Mouse (Mus musculus): Measurements from ENCODE around the gene Ccer2. TPM values are rescaled to one million over a fixed set of nuclear protein-coding genes. Genes with fewer than 3 reads are reported as not detected.

Gene Ccer2
- not detected in 2 replicates for polyA plus RNA-seq (2012)

DNA sequence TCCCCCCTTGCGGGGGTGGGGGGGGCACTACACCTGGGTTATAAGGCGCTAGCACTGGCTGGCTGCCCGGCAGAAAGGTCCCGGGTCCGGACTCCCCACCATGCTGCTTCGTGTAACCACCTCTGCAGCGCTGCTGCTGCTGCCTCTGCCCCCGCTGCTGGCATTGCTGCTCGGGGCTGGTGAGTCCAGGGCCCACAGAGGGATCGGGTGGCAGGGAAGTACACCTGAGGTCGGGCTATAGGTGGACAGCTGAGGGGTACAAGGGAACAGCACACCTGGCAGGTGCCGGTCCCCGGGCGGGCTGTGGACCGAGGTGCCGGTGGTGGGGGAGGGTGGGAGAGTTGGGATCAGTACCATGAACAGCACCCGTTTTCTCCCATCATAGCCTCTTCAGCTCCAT, at the start of gene Ccer2:
Gene Ccer2, plus strand, starts transcription at position 96 of the 400 bp plus-strand sequence.
- TF ChIP-seq TAL1 (IDR thresholded peaks at IDR 0.05; ENCODE audit: low read length) (no peak), GATA1 (IDR thresholded peaks at IDR 0.05; ENCODE audit: low read length) (no peak)
- Histone ChIP-seq H3K4me3 (replicated peaks) (no peak within 1 kb of the TSS), H3K36me3 (ENCODE audit: control insufficient read depth) (peaks cover 48% of the 10 kb centered on the region), H3K4me1 (ENCODE audit: control insufficient read depth) (no peaks in the 10 kb centered on the region), H3K9me3 (ENCODE audit: control insufficient read depth, low read length) (no peaks in the 10 kb centered on the region), H3K27me3 (ENCODE audit: control insufficient read depth) (peaks cover 23% of the 10 kb centered on the region)

DNA sequence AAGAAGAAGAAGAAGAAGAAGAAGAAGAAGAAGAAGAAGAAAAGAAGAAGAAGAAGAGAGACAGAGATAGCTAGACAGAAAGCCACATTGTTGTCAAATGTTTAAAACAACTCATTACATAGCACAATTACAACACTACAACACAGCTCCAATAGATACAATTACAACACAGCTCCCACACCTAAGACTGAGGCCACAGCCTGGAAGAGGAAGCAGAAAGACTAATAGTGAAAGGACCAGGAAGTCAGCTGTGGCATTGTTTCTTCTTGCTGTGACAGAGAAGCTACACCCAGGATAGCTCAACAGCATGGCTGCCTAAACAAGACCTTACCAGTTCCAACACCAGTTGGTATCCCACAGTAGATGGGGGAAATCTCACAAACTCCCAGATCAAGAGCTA, 46.5 kb upstream of the Ccer2 start:
- H3K36me3 ChIP-seq (ENCODE audit: control insufficient read depth): no peaks in the 10 kb centered on the region
- H3K4me1 ChIP-seq (ENCODE audit: control insufficient read depth): no peaks in the 10 kb centered on the region
- H3K27me3 ChIP-seq (ENCODE audit: control insufficient read depth): no peaks in the 10 kb centered on the region
- TF ChIP-seq TAL1 (IDR thresholded peaks at IDR 0.05; ENCODE audit: low read length) (no peak), GATA1 (IDR thresholded peaks at IDR 0.05; ENCODE audit: low read length) (no peak)
- no peak overlapping the region for H3K4me3 ChIP-seq (replicated peaks)
- peaks cover 3% of the 10 kb centered on the region for H3K9me3 ChIP-seq (ENCODE audit: control insufficient read depth, low read length)

DNA sequence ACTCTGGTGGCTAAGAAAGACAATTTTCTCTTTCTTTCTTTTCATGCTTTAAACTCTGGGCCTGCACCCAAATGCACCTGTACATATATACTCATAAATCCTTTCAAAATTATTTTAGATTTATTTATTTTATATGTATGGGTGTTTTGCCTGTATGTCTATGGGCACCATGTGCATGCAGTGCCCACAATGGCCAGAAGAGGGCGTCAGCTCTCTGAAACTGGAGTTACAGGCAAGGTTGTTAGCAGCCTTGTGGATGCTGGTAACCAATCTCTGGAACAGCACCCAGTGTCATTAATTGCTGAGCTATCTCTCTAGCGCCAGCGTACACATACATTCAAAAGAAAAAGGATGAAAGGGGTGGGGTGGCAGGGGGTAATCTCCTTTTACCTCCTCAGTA, 45.0 kb upstream of the Ccer2 start:
- H3K27me3 ChIP-seq (ENCODE audit: control insufficient read depth): peaks cover 2% of the 10 kb centered on the region
- no peaks in the 10 kb centered on the region for H3K4me1 ChIP-seq (ENCODE audit: control insufficient read depth)
- peaks cover 3% of the 10 kb centered on the region for H3K9me3 ChIP-seq (ENCODE audit: control insufficient read depth, low read length)
- no peak for TF ChIP-seq GATA1 (IDR thresholded peaks at IDR 0.05; ENCODE audit: low read length)
- TF ChIP-seq TAL1 (IDR thresholded peaks at IDR 0.05; ENCODE audit: low read length): no peak
- no peak overlapping the region for H3K4me3 ChIP-seq (replicated peaks)
- H3K36me3 ChIP-seq (ENCODE audit: control insufficient read depth): no peaks in the 10 kb centered on the region

DNA sequence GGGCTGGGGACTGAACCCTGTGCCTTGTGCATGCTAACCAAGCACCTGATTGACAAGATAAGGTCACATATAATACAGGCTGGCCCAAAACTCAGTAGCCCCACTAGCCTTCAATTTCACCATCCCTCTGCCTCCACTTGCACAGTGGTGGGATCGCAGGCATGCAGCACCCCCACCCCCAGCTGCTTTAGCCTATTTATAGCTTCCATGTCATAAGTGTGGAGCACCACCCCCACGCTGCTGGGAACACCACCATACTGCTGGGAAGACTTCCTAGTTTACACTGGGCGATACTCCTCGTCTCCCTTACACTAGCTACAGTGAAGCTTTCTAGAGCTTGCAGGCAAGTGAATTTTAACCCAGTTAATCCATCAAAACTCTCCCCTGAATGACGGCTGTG, 41.3 kb upstream of the Ccer2 start:
- peaks cover 3% of the 10 kb centered on the region; the same call in 1 of the 2 replicates for H3K4me1 ChIP-seq (ENCODE audit: control insufficient read depth)
- no peaks in the 10 kb centered on the region for H3K9me3 ChIP-seq (ENCODE audit: control insufficient read depth, low read length)
- TF ChIP-seq TAL1 (IDR thresholded peaks at IDR 0.05; ENCODE audit: low read length) (no peak), GATA1 (IDR thresholded peaks at IDR 0.05; ENCODE audit: low read length) (no peak)
- no peak overlapping the region for H3K4me3 ChIP-seq (replicated peaks)
- H3K27me3 ChIP-seq (ENCODE audit: control insufficient read depth): peaks cover 17% of the 10 kb centered on the region
- H3K36me3 ChIP-seq (ENCODE audit: control insufficient read depth): no peaks in the 10 kb centered on the region

DNA sequence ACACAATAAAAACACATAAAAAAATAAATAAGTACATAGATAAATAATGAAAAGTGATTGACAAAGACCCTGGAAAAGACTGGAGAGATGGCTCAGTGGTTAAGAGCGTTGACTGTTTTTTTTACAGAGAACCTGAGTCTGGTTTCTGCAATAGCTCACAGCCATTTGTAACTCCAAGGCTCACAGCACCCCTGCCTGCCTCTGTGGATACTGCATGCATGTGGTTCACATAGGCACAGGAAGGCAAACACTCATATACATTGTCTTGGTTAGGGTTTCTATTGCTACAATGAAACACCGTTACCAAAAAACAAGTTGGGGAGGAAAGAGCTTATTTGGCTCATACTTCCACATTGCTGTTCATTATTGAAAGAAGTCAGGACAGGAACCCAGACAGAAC, 40.4 kb upstream of the Ccer2 start:
- no peaks in the 10 kb centered on the region for H3K36me3 ChIP-seq (ENCODE audit: control insufficient read depth)
- peaks cover 17% of the 10 kb centered on the region for H3K27me3 ChIP-seq (ENCODE audit: control insufficient read depth)
- H3K4me1 ChIP-seq (ENCODE audit: control insufficient read depth): peaks cover 3% of the 10 kb centered on the region; the same call in 1 of the 2 replicates
- TF ChIP-seq GATA1 (IDR thresholded peaks at IDR 0.05; ENCODE audit: low read length) (no peak), TAL1 (IDR thresholded peaks at IDR 0.05; ENCODE audit: low read length) (no peak)
- H3K4me3 ChIP-seq (replicated peaks): no peak overlapping the region
- no peaks in the 10 kb centered on the region for H3K9me3 ChIP-seq (ENCODE audit: control insufficient read depth, low read length)

DNA sequence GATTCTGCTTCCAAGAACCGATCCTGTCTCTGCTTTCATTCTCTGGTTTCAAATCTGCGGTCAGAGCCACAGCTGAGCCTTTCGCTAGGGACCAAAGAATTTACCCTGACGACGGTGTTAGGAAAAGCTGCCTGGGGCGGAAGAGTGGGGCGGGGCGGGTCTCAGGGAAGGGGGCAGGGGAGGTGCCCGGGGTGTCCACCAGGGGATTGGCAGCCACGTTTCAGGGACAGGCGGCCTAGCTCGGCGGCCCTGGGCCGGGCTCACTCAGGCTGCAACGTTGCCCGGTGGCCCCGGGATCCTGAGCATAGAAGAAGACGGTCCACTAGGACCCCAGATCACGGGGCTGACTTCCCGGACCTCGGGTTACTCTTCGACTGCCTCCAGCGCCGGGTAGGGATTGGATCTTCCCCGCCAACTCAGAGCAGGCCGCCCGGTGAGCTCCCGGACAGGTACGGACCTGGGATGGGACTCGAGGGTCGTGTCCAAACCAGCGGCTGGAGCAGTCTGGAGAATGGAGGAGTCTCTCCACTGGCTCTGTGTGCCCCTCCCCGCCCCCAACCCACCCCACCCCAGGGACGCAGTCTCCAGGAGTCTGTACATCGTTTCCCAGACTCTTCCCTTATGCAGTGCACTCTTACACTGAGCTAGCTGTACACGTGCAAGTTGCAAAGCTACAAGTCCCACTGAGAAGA, 39.2 kb upstream of the Ccer2 start, which contains the start of gene Fbxo17:
Gene Fbxo17, plus strand, starts transcription at position 215 of the 692 bp plus-strand sequence.
- peaks cover 3% of the 10 kb centered on the region; the same call in 1 of the 2 replicates for H3K4me1 ChIP-seq (ENCODE audit: control insufficient read depth)
- H3K4me3 ChIP-seq (replicated peaks): peak within 1 kb of the TSS; percentile 22
- no peaks in the 10 kb centered on the region for H3K36me3 ChIP-seq (ENCODE audit: control insufficient read depth)
- TF ChIP-seq GATA1 (IDR thresholded peaks at IDR 0.05; ENCODE audit: low read length) (no peak), TAL1 (IDR thresholded peaks at IDR 0.05; ENCODE audit: low read length) (no peak)
- no peaks in the 10 kb centered on the region for H3K9me3 ChIP-seq (ENCODE audit: control insufficient read depth, low read length)
- peaks cover 17% of the 10 kb centered on the region for H3K27me3 ChIP-seq (ENCODE audit: control insufficient read depth)

DNA sequence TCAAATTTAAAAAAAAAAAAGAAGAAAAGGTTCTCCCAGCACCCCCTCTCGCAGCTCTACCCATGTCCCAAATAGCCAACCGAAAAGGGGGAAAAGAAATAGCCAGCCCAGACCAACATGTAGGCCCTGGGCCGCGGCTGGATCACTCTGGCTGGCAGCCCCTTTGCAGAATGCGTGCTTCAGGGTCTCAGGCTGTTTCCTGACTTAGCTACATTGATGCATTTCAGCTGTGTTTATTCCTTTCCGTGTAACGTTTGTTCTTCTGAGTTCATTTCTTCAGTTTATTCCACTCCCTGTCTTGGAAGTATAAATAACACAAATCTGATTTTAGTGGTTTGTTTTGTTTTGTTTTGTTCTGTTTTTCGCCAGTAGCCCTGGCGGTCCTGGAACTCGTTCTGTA, 38.2 kb upstream of the Ccer2 start:
- H3K9me3 ChIP-seq (ENCODE audit: control insufficient read depth, low read length): no peaks in the 10 kb centered on the region
- H3K36me3 ChIP-seq (ENCODE audit: control insufficient read depth): no peaks in the 10 kb centered on the region
- TF ChIP-seq TAL1 (IDR thresholded peaks at IDR 0.05; ENCODE audit: low read length) (no peak), GATA1 (IDR thresholded peaks at IDR 0.05; ENCODE audit: low read length) (no peak)
- peaks cover 17% of the 10 kb centered on the region for H3K27me3 ChIP-seq (ENCODE audit: control insufficient read depth)
- peaks cover 3% of the 10 kb centered on the region; the same call in 1 of the 2 replicates for H3K4me1 ChIP-seq (ENCODE audit: control insufficient read depth)
- no peak overlapping the region for H3K4me3 ChIP-seq (replicated peaks)

DNA sequence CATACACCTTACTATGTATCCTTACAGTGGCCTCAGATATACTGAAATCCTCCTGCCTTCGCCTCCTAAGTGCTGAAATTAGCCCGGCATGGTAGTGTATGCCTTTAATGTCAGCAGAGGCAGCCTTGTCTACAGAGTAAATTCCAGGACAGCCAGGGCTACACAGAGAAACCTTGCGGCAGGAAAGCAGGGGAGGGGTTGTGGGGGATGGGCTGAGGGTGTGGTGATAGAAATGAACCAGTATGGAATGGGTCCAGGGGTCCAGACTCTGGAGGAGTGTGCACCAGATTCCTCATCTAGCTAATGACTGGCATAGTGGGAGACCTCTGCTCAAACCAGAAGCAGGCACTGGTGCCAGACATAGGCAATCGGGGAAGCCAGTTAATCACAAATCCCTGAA, 36.8 kb upstream of the Ccer2 start:
- Histone ChIP-seq H3K36me3 (ENCODE audit: control insufficient read depth) (no peaks in the 10 kb centered on the region), H3K4me1 (ENCODE audit: control insufficient read depth) (peaks cover 3% of the 10 kb centered on the region; the same call in 1 of the 2 replicates), H3K9me3 (ENCODE audit: control insufficient read depth, low read length) (no peaks in the 10 kb centered on the region), H3K4me3 (replicated peaks) (no peak overlapping the region), H3K27me3 (ENCODE audit: control insufficient read depth) (peaks cover 17% of the 10 kb centered on the region)
- no peak for TF ChIP-seq GATA1 (IDR thresholded peaks at IDR 0.05; ENCODE audit: low read length)
- TF ChIP-seq TAL1 (IDR thresholded peaks at IDR 0.05; ENCODE audit: low read length): no peak

DNA sequence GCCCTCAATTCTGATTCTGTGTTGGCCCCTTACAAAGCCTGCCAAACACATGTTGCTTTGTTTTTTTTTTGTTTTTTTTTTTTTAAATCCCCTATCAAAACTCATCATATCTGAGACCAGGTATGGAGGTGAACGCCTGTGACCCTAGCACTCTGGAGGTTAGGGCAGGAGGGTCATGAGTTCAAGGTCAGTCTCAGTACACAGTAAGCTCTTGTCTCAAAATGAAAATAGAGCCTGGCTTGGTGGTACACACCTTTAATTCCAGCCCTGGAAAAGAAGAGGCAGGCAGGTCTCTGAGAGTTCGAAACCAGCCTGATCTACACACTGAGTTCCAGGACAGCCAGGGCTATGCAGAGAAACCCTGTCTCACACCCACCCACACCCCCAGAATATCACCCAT, 36.3 kb upstream of the Ccer2 start:
- peaks cover 17% of the 10 kb centered on the region for H3K27me3 ChIP-seq (ENCODE audit: control insufficient read depth)
- peaks cover 3% of the 10 kb centered on the region; the same call in 1 of the 2 replicates for H3K4me1 ChIP-seq (ENCODE audit: control insufficient read depth)
- H3K36me3 ChIP-seq (ENCODE audit: control insufficient read depth): no peaks in the 10 kb centered on the region
- H3K4me3 ChIP-seq (replicated peaks): no peak overlapping the region
- TF ChIP-seq GATA1 (IDR thresholded peaks at IDR 0.05; ENCODE audit: low read length) (no peak), TAL1 (IDR thresholded peaks at IDR 0.05; ENCODE audit: low read length) (no peak)
- peaks cover 4% of the 10 kb centered on the region for H3K9me3 ChIP-seq (ENCODE audit: control insufficient read depth, low read length)
